Mouse (Mus musculus) E14TG2a.4 (cell line): ENCODE results near the gene Prrc2a.
A peak's percentile ranks its signal among the peaks of the same experiment; 100 is the strongest.

Experiments used
- CTCF ChIP-seq: conservative IDR thresholded peaks from 2 replicates; pipeline ENCODE4 v1.5.1; 2014; ENCODE audit warnings: low read length
- NANOG ChIP-seq: IDR thresholded peaks from 2 replicates; pipeline ENCODE4 v1.6.1; 2014; ENCODE audit warnings: borderline replicate concordance, low read length, mixed read lengths
- POU5F1 ChIP-seq: IDR thresholded peaks from 2 replicates; pipeline ENCODE4 v1.6.1; 2014; ENCODE audit warnings: low read length, borderline replicate concordance

GRCm38 (mm10) chr17:35165451-35166155 is 906 bp upstream of the Prrc2a start:
- TF ChIP-seq CTCF (no peak), POU5F1 (peak; percentile 78; the same call in 1 of the 2 replicates), NANOG (no peak)
